Mouse (Mus musculus) bone marrow macrophage, adult 2 months (primary cell): ENCODE results near the gene Nadk.

Source experiments
- CTCF ChIP-seq: IDR thresholded peaks from 2 replicates; pipeline ENCODE4 v1.5.1; 2012; ENCODE audit warnings: low read depth, mild to moderate bottlenecking, low read length, moderate library complexity
- POLR2A ChIP-seq: IDR thresholded peaks from 2 replicates; pipeline ENCODE4 v1.6.1; 2012; ENCODE audit warnings: mild to moderate bottlenecking, low read depth, low read length, borderline replicate concordance

- TF ChIP-seq CTCF (no peak), POLR2A (no peak)
Observed at GRCm38 (mm10) chr4:155595777-155596176, 33.6 kb downstream of the Nadk start.
